Mouse (Mus musculus): ENCODE results near the gene Dao. TPM values are rescaled to one million over a fixed set of nuclear protein-coding genes. Genes with fewer than 3 reads are reported as not detected.

Dao gene
- not detected for total RNA-seq (2021)
- long read RNA-seq, experiment 1, result 0 reads
- long read RNA-seq, experiment 2, result 0 reads

- Histone ChIP-seq H3K27ac (no peak within 1 kb of the TSS), H3K4me3 (no peak within 1 kb of the TSS)
- no peak for TF ChIP-seq CTCF (conservative IDR thresholded peaks at IDR 0.05)
- DNase-seq (ENCODE audit: low spot score in 2 of 2), result no peak
Measured at GRCm38 (mm10) chr5:114003542-114003941, at the start of gene Dao. Gene Dao (plus strand): TSS chr5:114003703.

- TF ChIP-seq CTCF (conservative IDR thresholded peaks at IDR 0.05), result peak; percentile 96
- no peak overlapping the region for H3K27ac ChIP-seq
- no peak overlapping the region for H3K4me3 ChIP-seq
- DNase-seq (ENCODE audit: low spot score in 2 of 2), result peak; percentile 79 to 91
Measured at GRCm38 (mm10) chr5:113954421-113954820, 49.1 kb upstream of the Dao start.

- no peak for TF ChIP-seq CTCF (conservative IDR thresholded peaks at IDR 0.05)
- no peak overlapping the region for H3K4me3 ChIP-seq
- H3K27ac ChIP-seq, result no peak overlapping the region
- no peak for DNase-seq (ENCODE audit: low spot score in 2 of 2)
Measured at GRCm38 (mm10) chr5:113955281-113955680, 48.2 kb upstream of the Dao start.

- no peak for TF ChIP-seq CTCF (conservative IDR thresholded peaks at IDR 0.05)
- no peak overlapping the region for H3K4me3 ChIP-seq
- no peak for DNase-seq (ENCODE audit: low spot score in 2 of 2)
- no peak overlapping the region for H3K27ac ChIP-seq
Measured at GRCm38 (mm10) chr5:113955691-113956090, 47.8 kb upstream of the Dao start.

- Histone ChIP-seq H3K4me3 (no peak overlapping the region), H3K27ac (no peak overlapping the region)
- peak; percentile 96 for TF ChIP-seq CTCF (conservative IDR thresholded peaks at IDR 0.05)
- peak; percentile 57 to 90 for DNase-seq (ENCODE audit: low spot score in 2 of 2)
Measured at GRCm38 (mm10) chr5:113956510-113956909, 47.0 kb upstream of the Dao start.

- Histone ChIP-seq H3K27ac (no peak overlapping the region), H3K4me3 (no peak overlapping the region)
- TF ChIP-seq CTCF (conservative IDR thresholded peaks at IDR 0.05), result no peak
- no peak for DNase-seq (ENCODE audit: low spot score in 2 of 2)
Measured at GRCm38 (mm10) chr5:113959039-113959438, 44.5 kb upstream of the Dao start.

- DNase-seq (ENCODE audit: low spot score in 2 of 2), result no peak
- Histone ChIP-seq H3K4me3 (no peak overlapping the region), H3K27ac (no peak overlapping the region)
- no peak for TF ChIP-seq CTCF (conservative IDR thresholded peaks at IDR 0.05)
Measured at GRCm38 (mm10) chr5:113960416-113960815, 43.1 kb upstream of the Dao start.

- no peak for TF ChIP-seq CTCF (conservative IDR thresholded peaks at IDR 0.05)
- DNase-seq (ENCODE audit: low spot score in 2 of 2), result no peak
- Histone ChIP-seq H3K4me3 (no peak overlapping the region), H3K27ac (no peak overlapping the region)
Measured at GRCm38 (mm10) chr5:113961776-113962175, 41.7 kb upstream of the Dao start.

- TF ChIP-seq CTCF (conservative IDR thresholded peaks at IDR 0.05), result no peak
- H3K4me3 ChIP-seq, result no peak overlapping the region
- no peak for DNase-seq (ENCODE audit: low spot score in 2 of 2)
- no peak overlapping the region for H3K27ac ChIP-seq
Measured at GRCm38 (mm10) chr5:113964972-113965371, 38.5 kb upstream of the Dao start.

GRCm38 (mm10) chr5:113965659-113966185 is 37.8 kb upstream of the Dao start:
- no peak for TF ChIP-seq CTCF (conservative IDR thresholded peaks at IDR 0.05)
- Histone ChIP-seq H3K27ac (no peak overlapping the region), H3K4me3 (no peak overlapping the region)
- DNase-seq (ENCODE audit: low spot score in 2 of 2), result peak in 1 of 2 experiments; percentile 64

GRCm38 (mm10) chr5:113966452-113967150 is 36.9 kb upstream of the Dao start:
- no peak overlapping the region for H3K4me3 ChIP-seq
- no peak for DNase-seq (ENCODE audit: low spot score in 2 of 2)
- TF ChIP-seq CTCF (conservative IDR thresholded peaks at IDR 0.05), result no peak
- no peak overlapping the region for H3K27ac ChIP-seq

- Histone ChIP-seq H3K27ac (no peak overlapping the region), H3K4me3 (no peak overlapping the region)
- TF ChIP-seq CTCF (conservative IDR thresholded peaks at IDR 0.05), result no peak
- DNase-seq (ENCODE audit: low spot score in 2 of 2), result no peak
Measured at GRCm38 (mm10) chr5:113968371-113968770, 35.1 kb upstream of the Dao start.

- Histone ChIP-seq H3K27ac (no peak overlapping the region), H3K4me3 (no peak overlapping the region)
- DNase-seq (ENCODE audit: low spot score in 2 of 2), result no peak
- no peak for TF ChIP-seq CTCF (conservative IDR thresholded peaks at IDR 0.05)
Measured at GRCm38 (mm10) chr5:113971434-113971960, 32.0 kb upstream of the Dao start.

Data from layer of hippocampus, adult 2 months (tissue).